Mouse (Mus musculus) testis, adult 2 months (tissue): ENCODE measurements around the gene Hs3st5. TPM values are rescaled to one million over a fixed set of nuclear protein-coding genes. Genes with fewer than 3 reads are reported as not detected.

Experiments
- H3K27ac ChIP-seq: fragments of 200-500 bp; 2 replicates; pipeline ENCODE4 v1.5.1; 2012; ENCODE audit warnings: low read depth, low read length; ENCODE audit not compliant: control insufficient read depth, insufficient read depth
- H3K27me3 ChIP-seq: fragments of 200-500 bp; 2 replicates; pipeline ENCODE4 v1.6.1; 2012; ENCODE audit warnings: mild to moderate bottlenecking, low read length, moderate library complexity; ENCODE audit not compliant: control insufficient read depth, insufficient read depth
- H3K36me3 ChIP-seq: fragments of 200-500 bp; 2 replicates; pipeline ENCODE4 v1.6.1; 2012; ENCODE audit warnings: mild to moderate bottlenecking, low read length; ENCODE audit not compliant: control insufficient read depth, insufficient read depth
- H3K4me1 ChIP-seq: fragments of 200-500 bp; 2 replicates; pipeline ENCODE4 v1.6.1; 2012; ENCODE audit warnings: low read length; ENCODE audit not compliant: control insufficient read depth, insufficient read depth
- H3K4me3 ChIP-seq: fragments of 200-500 bp; 2 replicates; pipeline ENCODE4 v1.5.1; 2012; ENCODE audit warnings: low read depth, mild to moderate bottlenecking, low read length, moderate library complexity, mixed read lengths; ENCODE audit not compliant: control insufficient read depth
- CTCF ChIP-seq: fragments of 200-500 bp; IDR thresholded peaks from 2 replicates; pipeline ENCODE4 v1.5.1; 2012; ENCODE audit warnings: low read depth, mild to moderate bottlenecking, inconsistent platforms, low read length, moderate library complexity; ENCODE audit not compliant: control insufficient read depth, insufficient read depth, insufficient replicate concordance
- POLR2A ChIP-seq: fragments of 200-500 bp; IDR thresholded peaks from 2 replicates; pipeline ENCODE4 v1.6.1; 2012; ENCODE audit warnings: low read depth, mild to moderate bottlenecking, inconsistent platforms, low read length, moderate library complexity; ENCODE audit not compliant: control insufficient read depth
- polyA plus RNA-seq: library from polyadenylated mRNA; depleted of rRNA; stranded (reverse); fragments of >200 nt; gene quantifications from 2 replicates; pipeline ENCODE4 v1.2.3, GENCODE M21; 2012; rRNA removed

The Hs3st5 gene
- polyA plus RNA-seq, result not detected in 2 replicates

GRCm38 (mm10) chr10:36506727-36507555 lies at the start of gene Hs3st5:
Gene Hs3st5, plus strand, starts transcription at chr10:36506814.
- H3K36me3 ChIP-seq, result no peaks in the 10 kb centered on the region
- peak within 1 kb of the TSS; percentile 63 for H3K4me3 ChIP-seq
- peaks cover 9% of the 10 kb centered on the region for H3K4me1 ChIP-seq
- TF ChIP-seq POLR2A, result no peak
- no peak for TF ChIP-seq CTCF
- H3K27ac ChIP-seq, result no peak within 1 kb of the TSS
- H3K27me3 ChIP-seq, result no peaks in the 10 kb centered on the region

GRCm38 (mm10) chr10:36468664-36469063 lies 38.0 kb upstream of the Hs3st5 start:
- TF ChIP-seq POLR2A, result no peak
- no peak for TF ChIP-seq CTCF
- Histone ChIP-seq H3K27me3 (no peaks in the 10 kb centered on the region), H3K27ac (no peak overlapping the region), H3K4me3 (no peak overlapping the region), H3K36me3 (no peaks in the 10 kb centered on the region), H3K4me1 (no peaks in the 10 kb centered on the region)

- H3K27ac ChIP-seq, result no peak overlapping the region
- H3K4me3 ChIP-seq, result no peak overlapping the region
- TF ChIP-seq CTCF (no peak), POLR2A (no peak)
- no peaks in the 10 kb centered on the region for H3K4me1 ChIP-seq
- H3K36me3 ChIP-seq, result no peaks in the 10 kb centered on the region
- H3K27me3 ChIP-seq, result no peaks in the 10 kb centered on the region
Measured at GRCm38 (mm10) chr10:36471135-36471534, 35.5 kb upstream of the Hs3st5 start.

- Histone ChIP-seq H3K4me3 (no peak overlapping the region), H3K36me3 (no peaks in the 10 kb centered on the region), H3K27me3 (no peaks in the 10 kb centered on the region), H3K4me1 (no peaks in the 10 kb centered on the region), H3K27ac (no peak overlapping the region)
- TF ChIP-seq POLR2A (no peak), CTCF (no peak)
Measured at GRCm38 (mm10) chr10:36474834-36475233, 31.8 kb upstream of the Hs3st5 start.

- H3K36me3 ChIP-seq, result no peaks in the 10 kb centered on the region
- no peaks in the 10 kb centered on the region for H3K27me3 ChIP-seq
- H3K4me3 ChIP-seq, result no peak overlapping the region
- H3K27ac ChIP-seq, result no peak overlapping the region
- H3K4me1 ChIP-seq, result no peaks in the 10 kb centered on the region
- TF ChIP-seq CTCF, result no peak
- no peak for TF ChIP-seq POLR2A
Measured at GRCm38 (mm10) chr10:36477543-36477942, 29.1 kb upstream of the Hs3st5 start.

GRCm38 (mm10) chr10:36483362-36483761 lies 23.3 kb upstream of the Hs3st5 start:
- TF ChIP-seq POLR2A (no peak), CTCF (no peak)
- Histone ChIP-seq H3K4me1 (no peaks in the 10 kb centered on the region), H3K4me3 (no peak overlapping the region), H3K27me3 (no peaks in the 10 kb centered on the region), H3K27ac (no peak overlapping the region), H3K36me3 (no peaks in the 10 kb centered on the region)

- H3K27ac ChIP-seq, result no peak overlapping the region
- no peak overlapping the region for H3K4me3 ChIP-seq
- no peaks in the 10 kb centered on the region for H3K27me3 ChIP-seq
- no peak for TF ChIP-seq POLR2A
- no peak for TF ChIP-seq CTCF
- H3K36me3 ChIP-seq, result no peaks in the 10 kb centered on the region
- no peaks in the 10 kb centered on the region for H3K4me1 ChIP-seq
Measured at GRCm38 (mm10) chr10:36484011-36484410, 22.6 kb upstream of the Hs3st5 start.

GRCm38 (mm10) chr10:36484728-36485300 lies 21.8 kb upstream of the Hs3st5 start:
- H3K27ac ChIP-seq, result no peak overlapping the region
- TF ChIP-seq CTCF (no peak), POLR2A (no peak)
- H3K4me1 ChIP-seq, result no peaks in the 10 kb centered on the region
- H3K27me3 ChIP-seq, result no peaks in the 10 kb centered on the region
- no peak overlapping the region for H3K4me3 ChIP-seq
- no peaks in the 10 kb centered on the region for H3K36me3 ChIP-seq
